Mouse (Mus musculus) liver, adult 2 months (tissue): Measurements from ENCODE around the gene Gp1bb.

Source experiments
- CTCF ChIP-seq: fragments of 200-500 bp; IDR thresholded peaks from 2 replicates; pipeline ENCODE4 v1.5.1; 2011; ENCODE audit warnings: low read depth, low read length, control low read depth
- POLR2A ChIP-seq: fragments of 200-500 bp; IDR thresholded peaks from 2 replicates; pipeline ENCODE4 v1.6.1; 2011; ENCODE audit warnings: low read length, control low read depth; ENCODE audit not compliant: insufficient read depth; ENCODE audit errors: extremely low read depth

GRCm38 (mm10) chr16:18626376-18626878 lies 4.2 kb upstream of the Gp1bb start, which contains the start of gene Gm49601:
- TF ChIP-seq POLR2A, result no peak
- TF ChIP-seq CTCF, result peak; percentile 88
